Mouse (Mus musculus): ENCODE data around the gene Dmgdh. TPM values are rescaled to one million over a fixed set of nuclear protein-coding genes. Genes with fewer than 3 reads are reported as not detected.

Gene Dmgdh
- total and polyA plus RNA-seq, 2 experiments from 2014 or later, result 0.19 TPM; not detected in 1

DNA sequence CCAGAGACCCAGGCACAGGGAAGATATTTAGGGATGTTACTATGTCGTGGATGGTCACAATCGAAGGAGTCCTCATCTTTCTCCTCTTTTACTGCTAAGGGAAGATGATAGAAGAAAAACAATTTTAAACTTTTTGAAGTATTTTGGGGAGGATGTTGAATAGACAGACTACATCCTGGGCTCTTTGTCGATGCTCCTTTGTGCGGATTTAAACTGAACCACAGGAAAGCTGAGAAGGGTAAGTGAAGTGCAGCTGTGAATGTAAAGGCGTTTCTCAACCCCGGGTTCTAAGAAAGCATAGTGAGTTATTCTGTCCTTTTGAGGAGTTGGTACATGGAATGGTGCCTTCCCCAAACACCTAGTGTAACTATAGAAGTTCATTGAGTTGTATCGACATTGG, 82.4 kb downstream of the Dmgdh start:
- Histone ChIP-seq H3K27me3 (ENCODE audit: insufficient read depth, low read length) (no peaks in the 10 kb centered on the region), H3K4me1 (ENCODE audit: insufficient read depth, low read length) (peaks cover 11% of the 10 kb centered on the region; the same call in 1 of the 2 replicates), H3K9ac (replicated peaks; ENCODE audit: low read length, poor library complexity, severe bottlenecking) (no peak overlapping the region), H3K27ac (ENCODE audit: low read depth, low read length) (no peak overlapping the region), H3K4me3 (ENCODE audit: low read depth, low read length) (no peak overlapping the region), H3K9me3 (ENCODE audit: low read length) (no peaks in the 10 kb centered on the region), H3K36me3 (ENCODE audit: insufficient read depth, low read length) (no peaks in the 10 kb centered on the region), H3K4me2 (ENCODE audit: low read depth, low read length, poor library complexity, severe bottlenecking) (no peak overlapping the region)
- no peak for ATAC-seq (ENCODE audit: low FRiP score)
- WGBS, result 90% methylated on average over 7 of the region's 7 CpGs
- no peak for TF ChIP-seq CTCF (IDR thresholded peaks at IDR 0.05)
- DNase-seq (ENCODE audit: low spot score), result no peak

DNA sequence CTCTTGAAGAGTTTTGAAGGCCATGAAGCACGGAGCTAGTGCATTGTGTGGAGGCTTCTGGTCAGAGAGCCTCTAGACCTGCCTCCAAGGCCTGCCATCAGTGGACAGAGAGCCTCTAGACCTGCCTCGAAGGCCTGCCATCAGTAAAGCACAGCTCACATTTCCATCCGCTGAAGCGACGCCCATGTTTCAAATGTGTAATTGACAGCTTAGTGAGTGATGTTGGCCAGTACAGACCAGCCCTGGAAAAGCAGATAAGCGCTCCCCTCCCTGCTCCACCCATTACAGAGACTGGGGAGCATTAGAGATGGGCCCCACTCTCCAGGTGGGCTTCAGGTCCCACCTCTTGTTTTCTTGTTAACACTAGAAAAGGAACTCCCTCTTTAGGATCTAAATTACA, 83.3 kb downstream of the Dmgdh start:
- TF ChIP-seq CTCF (IDR thresholded peaks at IDR 0.05), result no peak
- Histone ChIP-seq H3K36me3 (ENCODE audit: insufficient read depth, low read length) (no peaks in the 10 kb centered on the region), H3K4me2 (ENCODE audit: low read depth, low read length, poor library complexity, severe bottlenecking) (no peak overlapping the region), H3K27ac (ENCODE audit: low read depth, low read length) (no peak overlapping the region), H3K9me3 (ENCODE audit: low read length) (no peaks in the 10 kb centered on the region), H3K9ac (replicated peaks; ENCODE audit: low read length, poor library complexity, severe bottlenecking) (no peak overlapping the region), H3K4me3 (ENCODE audit: low read depth, low read length) (no peak overlapping the region), H3K4me1 (ENCODE audit: insufficient read depth, low read length) (peaks cover 11% of the 10 kb centered on the region; the same call in 1 of the 2 replicates), H3K27me3 (ENCODE audit: insufficient read depth, low read length) (no peaks in the 10 kb centered on the region)
- DNase-seq (ENCODE audit: low spot score) (no peak), ATAC-seq (ENCODE audit: low FRiP score) (no peak)
- WGBS, result 82% methylated on average over 6 of the region's 6 CpGs

DNA sequence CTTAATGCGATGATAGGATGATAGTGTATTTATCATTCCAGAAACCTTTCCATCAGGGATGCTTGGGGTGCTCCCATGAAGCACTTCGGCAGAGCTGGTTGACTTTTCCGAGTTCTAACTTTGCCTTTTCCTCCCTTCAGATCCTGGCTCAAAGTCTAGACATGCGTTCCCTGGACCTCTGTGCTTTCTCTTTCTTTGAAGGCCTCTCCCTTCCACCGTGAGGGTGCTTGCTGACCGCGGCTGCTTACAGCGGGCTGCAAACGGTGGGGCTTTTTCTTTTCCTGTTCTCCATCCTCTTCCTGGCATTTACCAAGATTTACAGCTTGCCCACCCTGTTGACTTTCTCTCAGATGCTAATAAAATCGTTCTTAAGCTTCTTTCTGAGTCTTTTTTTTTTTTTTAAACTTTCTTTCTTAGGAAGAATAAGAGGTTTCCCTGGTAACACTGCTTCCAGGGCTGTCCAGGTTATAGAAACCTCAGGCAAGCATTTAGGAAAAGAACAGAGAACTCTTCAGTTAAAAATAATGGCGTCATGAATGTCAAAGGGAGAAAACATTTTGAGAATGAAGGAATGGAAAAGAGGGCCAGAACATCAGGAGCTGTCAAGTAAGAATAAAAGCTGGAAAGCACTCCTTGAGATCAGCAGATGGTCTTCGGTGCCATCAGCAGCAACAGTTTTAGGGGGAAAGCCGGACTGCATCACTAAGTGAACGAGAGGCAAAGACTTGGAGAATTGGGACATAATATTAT, 84.1 kb downstream of the Dmgdh start:
- Histone ChIP-seq H3K4me3 (ENCODE audit: low read depth, low read length) (no peak overlapping the region), H3K27me3 (ENCODE audit: insufficient read depth, low read length) (no peaks in the 10 kb centered on the region), H3K4me1 (ENCODE audit: insufficient read depth, low read length) (peaks cover 6% of the 10 kb centered on the region; the same call in 1 of the 2 replicates), H3K36me3 (ENCODE audit: insufficient read depth, low read length) (no peaks in the 10 kb centered on the region), H3K27ac (ENCODE audit: low read depth, low read length) (no peak overlapping the region), H3K4me2 (ENCODE audit: low read depth, low read length, poor library complexity, severe bottlenecking) (no peak overlapping the region), H3K9me3 (ENCODE audit: low read length) (no peaks in the 10 kb centered on the region), H3K9ac (replicated peaks; ENCODE audit: low read length, poor library complexity, severe bottlenecking) (no peak overlapping the region)
- WGBS, result 22% methylated on average over 14 of the region's 14 CpGs
- ATAC-seq (ENCODE audit: low FRiP score) (no peak), DNase-seq (ENCODE audit: low spot score) (no peak)
- TF ChIP-seq CTCF (IDR thresholded peaks at IDR 0.05), result no peak

DNA sequence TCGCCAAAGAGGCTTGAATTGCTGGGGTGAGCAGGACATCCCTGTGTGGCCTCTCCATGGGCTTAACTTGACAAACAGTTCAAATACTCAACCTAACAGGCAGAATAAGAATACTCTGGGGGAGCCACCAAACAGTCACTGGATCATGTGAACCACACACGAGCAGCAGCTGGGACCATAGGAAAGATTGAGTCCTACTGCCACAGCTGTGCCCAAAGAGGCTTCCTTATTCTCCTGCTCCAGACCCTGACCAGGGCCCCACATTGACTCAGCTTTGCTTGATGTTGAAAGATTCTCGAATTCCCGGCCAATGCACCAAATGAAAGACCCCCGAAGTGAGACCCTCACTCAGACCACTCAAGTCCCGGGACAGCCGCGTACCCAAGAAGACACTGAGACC, 87.6 kb downstream of the Dmgdh start:
- DNase-seq (ENCODE audit: low spot score) (no peak), ATAC-seq (ENCODE audit: low FRiP score) (no peak)
- 97% methylated on average over 8 of the region's 8 CpGs for WGBS
- no peaks in the 10 kb centered on the region for H3K9me3 ChIP-seq (ENCODE audit: low read length)
- H3K27ac ChIP-seq (ENCODE audit: low read depth, low read length), result no peak overlapping the region
- H3K36me3 ChIP-seq (ENCODE audit: insufficient read depth, low read length), result no peaks in the 10 kb centered on the region
- no peak for TF ChIP-seq CTCF (IDR thresholded peaks at IDR 0.05)
- H3K4me3 ChIP-seq (ENCODE audit: low read depth, low read length), result no peak overlapping the region
- H3K9ac ChIP-seq (replicated peaks; ENCODE audit: low read length, poor library complexity, severe bottlenecking), result no peak overlapping the region
- H3K27me3 ChIP-seq (ENCODE audit: insufficient read depth, low read length), result no peaks in the 10 kb centered on the region
- H3K4me2 ChIP-seq (ENCODE audit: low read depth, low read length, poor library complexity, severe bottlenecking), result no peak overlapping the region
- peaks cover 6% of the 10 kb centered on the region; the same call in 1 of the 2 replicates for H3K4me1 ChIP-seq (ENCODE audit: insufficient read depth, low read length)

DNA sequence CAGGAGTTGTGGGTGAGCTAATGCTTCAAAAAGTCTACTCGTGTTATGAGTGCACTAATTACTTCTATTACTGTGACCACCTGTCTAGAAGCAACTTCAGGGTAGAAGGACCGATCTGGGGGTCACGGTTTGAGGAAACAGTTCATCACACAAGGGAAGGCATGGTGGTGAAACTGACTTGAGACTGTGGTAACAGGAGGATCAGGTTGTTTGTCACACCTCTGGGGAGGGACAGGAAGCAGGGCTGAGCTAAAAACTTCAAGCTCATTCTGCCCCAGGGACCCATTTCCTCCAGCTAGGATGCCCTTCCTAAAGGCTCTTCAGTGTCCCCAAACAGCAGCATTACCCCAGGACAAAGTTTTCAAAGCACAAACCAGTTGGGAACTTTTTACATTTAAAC, 88.6 kb downstream of the Dmgdh start:
- no peak for TF ChIP-seq CTCF (IDR thresholded peaks at IDR 0.05)
- 84% methylated on average over 3 of the region's 3 CpGs for WGBS
- no peaks in the 10 kb centered on the region for H3K36me3 ChIP-seq (ENCODE audit: insufficient read depth, low read length)
- peaks cover 6% of the 10 kb centered on the region; the same call in 1 of the 2 replicates for H3K4me1 ChIP-seq (ENCODE audit: insufficient read depth, low read length)
- ATAC-seq (ENCODE audit: low FRiP score) (no peak), DNase-seq (ENCODE audit: low spot score) (no peak)
- no peaks in the 10 kb centered on the region for H3K9me3 ChIP-seq (ENCODE audit: low read length)
- H3K9ac ChIP-seq (replicated peaks; ENCODE audit: low read length, poor library complexity, severe bottlenecking), result no peak overlapping the region
- no peak overlapping the region for H3K27ac ChIP-seq (ENCODE audit: low read depth, low read length)
- H3K4me2 ChIP-seq (ENCODE audit: low read depth, low read length, poor library complexity, severe bottlenecking), result no peak overlapping the region
- no peaks in the 10 kb centered on the region for H3K27me3 ChIP-seq (ENCODE audit: insufficient read depth, low read length)
- H3K4me3 ChIP-seq (ENCODE audit: low read depth, low read length), result no peak overlapping the region

DNA sequence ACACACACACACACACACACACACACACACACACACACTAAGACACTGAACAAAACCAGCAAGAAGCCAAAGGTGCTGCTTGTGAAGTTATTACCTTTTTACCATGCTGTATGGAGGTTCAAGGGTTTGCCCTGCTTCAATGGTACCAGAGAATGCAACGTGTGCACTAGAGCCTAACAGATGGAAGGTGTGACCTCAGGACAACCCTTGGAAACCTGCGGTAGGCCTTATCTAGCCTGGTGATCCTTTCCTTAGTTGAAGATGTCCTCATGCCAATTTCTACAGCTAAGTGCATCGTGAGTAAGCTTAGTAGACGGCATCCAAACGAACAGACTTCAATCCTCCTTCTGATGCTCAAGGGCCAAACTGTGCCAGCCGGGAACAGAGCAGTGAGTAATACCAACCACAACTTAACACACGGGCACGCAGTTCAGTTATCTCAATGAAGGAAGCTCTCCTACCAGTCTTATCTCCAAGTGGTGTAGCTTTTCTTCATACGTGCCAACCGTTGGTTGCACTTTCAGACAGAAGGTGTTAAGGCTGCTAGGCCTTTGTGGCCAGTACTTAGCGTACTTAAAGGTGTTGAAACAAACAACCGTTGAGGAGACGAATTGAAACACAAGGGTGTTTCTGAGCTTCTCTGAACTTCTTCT, 90.2 kb downstream of the Dmgdh start:
- H3K9ac ChIP-seq (replicated peaks; ENCODE audit: low read length, poor library complexity, severe bottlenecking), result no peak overlapping the region
- H3K4me1 ChIP-seq (ENCODE audit: insufficient read depth, low read length), result no peaks in the 10 kb centered on the region
- TF ChIP-seq CTCF (IDR thresholded peaks at IDR 0.05), result no peak
- DNase-seq (ENCODE audit: low spot score), result no peak
- H3K4me2 ChIP-seq (ENCODE audit: low read depth, low read length, poor library complexity, severe bottlenecking), result no peak overlapping the region
- H3K9me3 ChIP-seq (ENCODE audit: low read length), result no peaks in the 10 kb centered on the region
- 94% methylated on average over 13 of the region's 13 CpGs for WGBS
- no peaks in the 10 kb centered on the region for H3K36me3 ChIP-seq (ENCODE audit: insufficient read depth, low read length)
- no peak for ATAC-seq (ENCODE audit: low FRiP score)
- H3K27me3 ChIP-seq (ENCODE audit: insufficient read depth, low read length), result no peaks in the 10 kb centered on the region
- H3K27ac ChIP-seq (ENCODE audit: low read depth, low read length), result no peak overlapping the region
- H3K4me3 ChIP-seq (ENCODE audit: low read depth, low read length), result no peak overlapping the region

All from midbrain, postnatal 0 days (tissue).